Mouse (Mus musculus) hindlimb bud, embryonic 11.5 days (tissue): Measurements from ENCODE around the gene Sec23a.
"Not testable (repeated sequence)": the region's sequence is repeated elsewhere in the genome, so short reads cannot be mapped to it uniquely, and the experiment has no call there.

Source experiments
- DNase-seq: peaks from one replicate; pipeline ENCODE4 v3.0.0-alpha.2; 2012; ENCODE audit warnings: low read depth, low spot score; ENCODE audit errors: extremely low spot score

Gene Sec23a

GRCm38 (mm10) chr12:59010482-59010881 lies 1.3 kb downstream of the Sec23a start:
- no peak for DNase-seq

GRCm38 (mm10) chr12:58985766-58986165 lies 26.1 kb downstream of the Sec23a start:
- no peak for DNase-seq

- DNase-seq, result not testable (repeated sequence)
Observed at GRCm38 (mm10) chr12:58981178-58981661, 30.6 kb downstream of the Sec23a start.

GRCm38 (mm10) chr12:58976966-58977365 lies 34.9 kb downstream of the Sec23a start:
- DNase-seq, result no peak

- DNase-seq, result no peak
Observed at GRCm38 (mm10) chr12:58964583-58964982, 47.2 kb downstream of the Sec23a start.

GRCm38 (mm10) chr12:58960844-58961243 lies 51.0 kb downstream of the Sec23a start:
- no peak for DNase-seq

GRCm38 (mm10) chr12:58956624-58957023 lies 55.2 kb downstream of the Sec23a start:
- DNase-seq, result no peak

GRCm38 (mm10) chr12:58956162-58956561 lies 55.7 kb downstream of the Sec23a start:
- no peak for DNase-seq

GRCm38 (mm10) chr12:58947879-58948278 lies 63.9 kb downstream of the Sec23a start:
- no peak for DNase-seq

GRCm38 (mm10) chr12:58947231-58947630 lies 64.6 kb downstream of the Sec23a start:
- DNase-seq, result peak; percentile 33

GRCm38 (mm10) chr12:58942544-58942943 lies 69.3 kb downstream of the Sec23a start:
- no peak for DNase-seq

- no peak for DNase-seq
Observed at GRCm38 (mm10) chr12:58934580-58934979, 77.2 kb downstream of the Sec23a start.

- no peak for DNase-seq
Observed at GRCm38 (mm10) chr12:58924996-58925395, 86.8 kb downstream of the Sec23a start.

- no peak for DNase-seq
Observed at GRCm38 (mm10) chr12:58924025-58924424, 87.8 kb downstream of the Sec23a start.

GRCm38 (mm10) chr12:58920775-58921174 lies 91.0 kb downstream of the Sec23a start:
- DNase-seq, result no peak

GRCm38 (mm10) chr12:58919516-58919915 lies 92.3 kb downstream of the Sec23a start:
- no peak for DNase-seq

- DNase-seq, result no peak
Observed at GRCm38 (mm10) chr12:58909826-58910225, 102.0 kb downstream of the Sec23a start.
